Mouse (Mus musculus) kidney, postnatal 0 days (tissue): Measurements from ENCODE around the gene Ranbp1. TPM values are rescaled to one million over a fixed set of nuclear protein-coding genes. Genes with fewer than 3 reads are reported as not detected.

Experiments used
- ATAC-seq: fragments of 200-750 bp; cut with Nextera tagmentation; replicated peaks from 2 replicates; pipeline ENCODE4 v1.8.0; 2017; ENCODE audit warnings: low read depth, moderate number of reproducible peaks, moderate TSS enrichment, moderate library complexity; ENCODE audit not compliant: low FRiP score
- DNase-seq: peaks from one replicate; pipeline ENCODE4 v3.0.0-alpha.2; 2016; ENCODE audit warnings: low spot score
- H3K27ac ChIP-seq: fragments of 300-500 bp; sonication (generic); 2 replicates; pipeline ENCODE4 v1.5.1; 2014; ENCODE audit warnings: mild to moderate bottlenecking
- H3K27me3 ChIP-seq: fragments of 300-500 bp; sonication (generic); 2 replicates; pipeline ENCODE4 v1.6.1; 2014; ENCODE audit warnings: low read length, mixed read lengths; ENCODE audit not compliant: insufficient read depth
- H3K36me3 ChIP-seq: fragments of 300-500 bp; sonication (generic); 2 replicates; pipeline ENCODE4 v1.6.1; 2014; ENCODE audit warnings: low read length, mixed read lengths; ENCODE audit not compliant: insufficient read depth
- H3K4me1 ChIP-seq: fragments of 300-500 bp; sonication (generic); replicated peaks from 2 replicates; pipeline ENCODE4 v1.6.1; 2014; ENCODE audit warnings: antibody characterized with exemption, low read length, mixed read lengths; ENCODE audit not compliant: insufficient read depth
- H3K4me2 ChIP-seq: fragments of 300-500 bp; sonication (generic); 2 replicates; pipeline ENCODE4 v1.6.1; 2014; ENCODE audit warnings: mild to moderate bottlenecking, low read length, moderate library complexity, mixed read lengths
- H3K4me3 ChIP-seq: fragments of 300-500 bp; sonication (generic); replicated peaks from 2 replicates; pipeline ENCODE4 v1.5.1; 2014; ENCODE audit warnings: low read depth, low read length
- H3K9ac ChIP-seq: fragments of 300-500 bp; sonication (generic); 2 replicates; pipeline ENCODE4 v1.6.1; 2014; ENCODE audit warnings: low read depth, low read length
- H3K9me3 ChIP-seq: fragments of 300-500 bp; sonication (generic); replicated peaks from 2 replicates; pipeline ENCODE4 v1.6.1; 2016; ENCODE audit warnings: low read length, inconsistent platforms, mixed read lengths
- CTCF ChIP-seq: IDR thresholded peaks from 2 replicates; pipeline ENCODE4 v1.5.1; 2016; ENCODE audit warnings: antibody characterized with exemption, low read depth, mild to moderate bottlenecking, moderate library complexity
- WGBS: fragments of 180-500 bp; shearing (Covaris S2); extraction: QIAGEN DNeasy Blood & Tissue Kit; methylation state at CpG from one replicate; pipeline ENCODE4 v1.1.7; 2014; 5-methylcytosine and 5-hydroxymethylcytosine counted together
- polyA plus RNA-seq: library from polyadenylated mRNA; unstranded; fragments of >200 nt; fragmentation: Nextera tagmentation; extraction: Ambion mirVana; gene quantifications from 2 replicates; pipeline ENCODE4 v1.2.1, GENCODE M21; 2015

Ranbp1 gene
- polyA plus RNA-seq, 1 experiment from 2014 or later = 457 TPM

DNA sequence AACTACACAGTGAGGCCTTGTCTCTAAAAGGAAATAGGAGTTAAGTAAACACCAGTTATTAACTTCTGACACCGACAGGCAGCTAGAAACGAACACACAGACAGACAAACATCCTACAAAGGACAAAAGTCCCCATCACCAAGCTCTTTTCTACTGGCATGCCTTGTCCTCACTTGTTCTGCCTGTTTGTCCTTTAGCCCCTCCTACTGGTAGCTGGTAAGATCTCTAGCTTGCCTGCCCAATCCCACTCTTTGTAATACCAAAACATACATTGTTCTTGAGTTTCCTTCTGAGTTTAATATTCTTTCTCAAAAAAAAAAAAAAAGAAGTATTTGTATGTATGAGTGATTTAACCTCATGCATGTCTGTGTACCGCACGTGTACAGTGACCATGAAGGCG lies 19.6 kb upstream of the Ranbp1 start:
- Histone ChIP-seq H3K36me3 (peaks cover 49% of the 10 kb centered on the region), H3K27me3 (no peaks in the 10 kb centered on the region), H3K4me3 (no peak overlapping the region), H3K4me1 (no peaks in the 10 kb centered on the region), H3K4me2 (no peak overlapping the region), H3K9ac (no peak overlapping the region), H3K27ac (no peak overlapping the region), H3K9me3 (no peaks in the 10 kb centered on the region)
- ATAC-seq (no peak), DNase-seq (peak; percentile 31)
- peak; percentile 57 for TF ChIP-seq CTCF
- WGBS = 84% methylated on average over 5 of the region's 5 CpGs

DNA sequence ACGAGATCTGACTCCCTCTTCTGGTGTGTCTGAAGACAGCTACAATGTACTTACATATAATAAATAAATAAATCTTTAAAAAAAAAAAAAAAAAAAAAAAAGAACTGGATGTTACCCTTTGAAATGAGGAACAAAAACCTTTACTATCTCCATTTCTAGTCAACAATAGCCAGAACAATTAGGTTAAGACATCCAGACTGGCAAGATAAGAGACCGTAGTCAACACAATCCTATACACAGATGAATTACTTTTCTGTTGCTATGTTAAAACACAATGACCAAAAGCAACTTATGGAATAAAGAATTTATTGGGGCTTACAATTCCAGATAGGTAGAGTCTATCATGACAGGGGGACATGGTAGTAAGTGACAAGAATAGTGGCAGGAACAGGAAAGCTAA lies 16.5 kb upstream of the Ranbp1 start:
- Histone ChIP-seq H3K4me2 (no peak overlapping the region), H3K4me1 (no peaks in the 10 kb centered on the region), H3K9ac (no peak overlapping the region), H3K36me3 (peaks cover 39% of the 10 kb centered on the region), H3K9me3 (no peaks in the 10 kb centered on the region), H3K27ac (no peak overlapping the region), H3K4me3 (no peak overlapping the region), H3K27me3 (no peaks in the 10 kb centered on the region)
- DNase-seq = no peak
- no peak for ATAC-seq
- no peak for TF ChIP-seq CTCF
- 85% methylated on average over 2 of the region's 2 CpGs for WGBS

DNA sequence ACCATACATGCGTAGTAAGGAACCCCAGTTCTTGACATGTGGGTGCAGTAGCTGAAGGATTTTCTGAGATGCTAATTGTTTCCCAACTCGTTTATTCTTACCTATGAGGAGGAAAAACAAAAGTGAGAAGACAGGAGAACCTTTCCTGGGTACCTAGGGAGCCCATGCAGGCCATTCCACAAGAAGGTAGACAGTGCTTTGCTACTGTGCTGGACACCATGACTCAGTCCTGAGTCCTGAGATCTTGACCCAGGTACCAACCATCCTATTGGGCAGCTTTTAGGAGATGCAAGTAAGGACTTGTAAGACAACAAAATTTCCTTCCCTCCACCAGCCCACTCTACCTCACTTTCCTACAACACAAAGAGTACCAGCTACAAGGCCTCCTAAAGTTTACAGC lies 9.7 kb upstream of the Ranbp1 start, which contains the start of gene Gm49776:
Gene Gm49776, minus strand, starts transcription at position 101 of the 400 bp plus-strand sequence.
- DNase-seq (no peak), ATAC-seq (no peak)
- H3K27me3 ChIP-seq = no peaks in the 10 kb centered on the region
- H3K9me3 ChIP-seq = no peaks in the 10 kb centered on the region
- H3K36me3 ChIP-seq = peaks cover 74% of the 10 kb centered on the region
- no peaks in the 10 kb centered on the region for H3K4me1 ChIP-seq
- WGBS = 90% methylated on average over 2 of the region's 2 CpGs
- H3K4me2 ChIP-seq = no peak within 1 kb of the TSS
- H3K27ac ChIP-seq = no peak within 1 kb of the TSS
- no peak within 1 kb of the TSS for H3K9ac ChIP-seq
- no peak within 1 kb of the TSS for H3K4me3 ChIP-seq
- no peak for TF ChIP-seq CTCF

GRCm38 (mm10) chr16:18253866-18254265 lies 5.3 kb upstream of the Ranbp1 start:
- Histone ChIP-seq H3K9me3 (no peaks in the 10 kb centered on the region), H3K27me3 (no peaks in the 10 kb centered on the region), H3K9ac (no peak overlapping the region), H3K4me3 (no peak overlapping the region), H3K4me1 (peaks cover 12% of the 10 kb centered on the region; the same call in 1 of the 2 replicates), H3K27ac (no peak overlapping the region), H3K36me3 (peaks cover 71% of the 10 kb centered on the region), H3K4me2 (no peak overlapping the region)
- no peak for TF ChIP-seq CTCF
- WGBS = 91% methylated on average over 1 of the region's 1 CpGs
- ATAC-seq (no peak), DNase-seq (no peak)

DNA sequence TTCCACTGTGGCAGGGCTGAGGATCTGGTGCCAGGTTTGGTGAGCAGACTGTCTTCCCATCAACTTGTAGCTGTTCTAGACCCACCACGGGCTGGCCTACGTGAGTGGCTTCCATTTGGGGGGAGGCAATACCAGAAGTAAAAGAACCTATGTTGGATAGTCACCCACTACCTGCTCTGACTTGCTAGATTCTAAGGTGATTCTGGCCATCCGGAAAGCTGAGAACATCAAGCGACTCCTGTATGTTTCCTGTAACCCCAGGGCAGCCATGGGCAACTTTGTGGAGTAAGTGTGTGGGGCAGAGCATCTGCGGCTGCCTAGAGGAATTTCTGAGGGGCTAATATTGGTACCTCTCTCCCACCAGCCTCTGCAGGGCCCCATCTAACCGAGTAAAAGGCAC lies 4.2 kb upstream of the Ranbp1 start:
- no peak overlapping the region for H3K4me3 ChIP-seq
- peaks cover 12% of the 10 kb centered on the region; the same call in 1 of the 2 replicates for H3K4me1 ChIP-seq
- 81% methylated on average over 6 of the region's 6 CpGs for WGBS
- no peak overlapping the region for H3K27ac ChIP-seq
- no peak for TF ChIP-seq CTCF
- no peaks in the 10 kb centered on the region for H3K9me3 ChIP-seq
- H3K27me3 ChIP-seq = no peaks in the 10 kb centered on the region
- DNase-seq (no peak), ATAC-seq (no peak)
- H3K4me2 ChIP-seq = no peak overlapping the region
- peaks cover 62% of the 10 kb centered on the region for H3K36me3 ChIP-seq
- H3K9ac ChIP-seq = no peak overlapping the region

DNA sequence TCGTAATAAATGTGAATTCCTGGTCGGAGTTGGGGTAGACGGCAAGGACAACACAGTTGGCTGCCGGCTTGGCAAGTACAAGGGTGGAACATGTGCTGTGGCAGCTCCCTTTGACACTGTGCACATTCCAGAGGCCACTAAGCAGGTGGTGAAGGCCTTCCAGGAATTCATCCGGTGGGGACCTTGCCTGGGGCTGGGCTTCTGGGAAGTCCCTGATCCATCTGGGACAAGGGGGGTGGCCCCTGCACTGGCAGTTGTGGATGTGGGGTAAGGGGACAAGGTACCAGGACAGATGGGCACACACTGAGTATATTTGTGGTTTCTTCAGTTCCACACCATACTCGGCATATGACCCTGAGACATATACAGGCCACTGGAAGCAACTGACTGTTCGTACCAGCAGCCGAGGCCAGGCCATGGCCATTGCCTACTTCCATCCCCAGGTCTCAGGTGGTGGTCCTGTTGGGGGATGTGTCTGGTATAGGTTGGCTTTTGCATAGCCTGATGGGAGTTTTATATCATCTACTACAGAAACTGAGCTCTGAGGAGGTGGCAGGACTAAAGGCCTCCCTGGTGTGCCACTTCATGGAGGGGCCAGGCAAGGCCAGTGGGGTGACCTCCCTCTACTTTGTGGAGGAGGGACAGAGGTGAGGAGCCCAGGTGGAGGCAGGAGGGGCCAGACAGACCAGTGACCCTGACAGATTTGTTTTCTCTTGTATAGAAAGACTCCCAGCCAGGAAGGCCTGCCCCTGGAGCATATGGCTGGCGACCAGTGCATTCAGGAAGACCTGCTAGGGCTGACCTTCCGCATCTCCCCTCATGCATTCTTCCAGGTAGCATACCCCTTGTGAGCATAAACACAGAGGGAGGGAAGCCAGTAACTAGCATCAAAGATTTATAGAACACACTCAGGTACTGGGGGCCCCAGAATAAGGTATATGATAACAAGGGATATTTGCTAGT lies 2.6 kb upstream of the Ranbp1 start:
- Histone ChIP-seq H3K4me1 (peaks cover 23% of the 10 kb centered on the region; the same call in 1 of the 2 replicates), H3K27me3 (no peaks in the 10 kb centered on the region), H3K9me3 (no peaks in the 10 kb centered on the region), H3K9ac (0 out of 2 replicates have a peak overlapping the region, but pooled peaks have one; percentile 10), H3K36me3 (peaks cover 46% of the 10 kb centered on the region), H3K27ac (no peak overlapping the region), H3K4me3 (no peak overlapping the region), H3K4me2 (peak overlapping the region; percentile 94)
- no peak for DNase-seq
- ATAC-seq = no peak
- no peak for TF ChIP-seq CTCF
- 55% methylated on average over 10 of the region's 10 CpGs for WGBS
